Mouse (Mus musculus) embryonic stem cell, embryonic (primary cell): Measurements from ENCODE around the gene Rpa1.
"Not testable (repeated sequence)": the region's sequence is repeated elsewhere in the genome, so short reads cannot be mapped to it uniquely, and the experiment has no call there.

Source experiments
- CTCF ChIA-PET, 4 experiments: fragments of 300-600 bp in 2 of 4; fragments of 350-600 bp in 2 of 4; sonication (Branson Sonifier 250); formaldehyde crosslinking; loops; one replicate each; lab custom pipeline; 2022; ENCODE audit warnings: inconsistent platforms in 2 of 4; lab: Charles Lee
- POLR2A ChIA-PET, 4 experiments: fragments of 300-600 bp in 2 of 4; fragments of 350-600 bp in 2 of 4; sonication (Branson Sonifier 250); formaldehyde crosslinking; loops; one replicate each; lab custom pipeline; 2022; ENCODE audit warnings: antibody characterized with exemption in 4 of 4, inconsistent platforms in 1 of 4; lab: Charles Lee

The Rpa1 gene

DNA sequence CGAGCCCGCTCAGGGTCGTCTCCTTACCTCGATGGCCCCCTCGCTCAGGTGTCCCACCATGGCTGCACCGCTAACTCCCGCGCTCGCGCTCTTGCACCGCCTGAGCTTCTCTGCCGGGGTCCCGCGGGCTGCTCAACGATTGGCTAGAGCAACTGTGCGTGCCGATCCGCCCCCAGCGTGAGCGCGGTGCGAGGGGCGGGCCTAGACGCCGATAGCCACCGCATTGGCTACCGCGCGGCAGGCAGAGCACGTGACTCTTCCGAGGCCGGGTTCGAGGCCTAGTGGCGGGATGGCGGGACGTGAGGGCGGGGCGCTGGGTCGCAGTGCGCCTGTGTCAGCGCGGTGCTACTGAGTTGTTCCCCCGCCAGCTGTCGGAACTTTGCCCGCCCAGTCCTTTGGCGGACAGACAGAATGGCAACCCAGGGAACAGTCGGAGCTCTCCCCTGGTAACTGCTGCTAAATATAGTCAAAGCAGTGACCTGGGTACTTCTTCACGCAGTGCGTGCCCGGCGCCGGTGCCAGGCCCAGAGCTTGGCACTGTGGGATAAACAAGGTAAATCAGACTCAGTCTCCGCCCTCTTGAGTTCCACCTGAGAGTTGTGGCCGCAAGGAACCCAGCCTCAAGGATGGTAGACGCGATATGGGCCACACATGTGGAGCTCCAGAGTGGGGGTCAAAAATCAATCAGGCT is at the start of gene Rpa1, which contains the start of gene Smyd4:
Gene Rpa1 (minus strand): TSS at position 126 of the 691 bp plus-strand sequence.
Gene Smyd4 (plus strand): TSS at position 235 of the 691 bp plus-strand sequence.
- CTCF ChIA-PET: interaction anchor here in 3 of 4 experiments (0.8 to 1.5 kb wide), 5 partner anchors 44 to 178 kb away, joined by 3 to 6 read pairs (median 4); partner anchors contain the start of gene Rilp (in 1 of the 3)
- POLR2A ChIA-PET: interaction anchor here (0.6 to 3.3 kb wide), 58 partner anchors 8 to 516 kb away, joined by 3 to 21 read pairs (median 4); partner anchors contain the start of genes Pitpna (in 2 of the 4), Tlcd2 (in 2 of the 4), Prpf8 (in 1 of the 4) and Rilp (in 1 of the 4)

DNA sequence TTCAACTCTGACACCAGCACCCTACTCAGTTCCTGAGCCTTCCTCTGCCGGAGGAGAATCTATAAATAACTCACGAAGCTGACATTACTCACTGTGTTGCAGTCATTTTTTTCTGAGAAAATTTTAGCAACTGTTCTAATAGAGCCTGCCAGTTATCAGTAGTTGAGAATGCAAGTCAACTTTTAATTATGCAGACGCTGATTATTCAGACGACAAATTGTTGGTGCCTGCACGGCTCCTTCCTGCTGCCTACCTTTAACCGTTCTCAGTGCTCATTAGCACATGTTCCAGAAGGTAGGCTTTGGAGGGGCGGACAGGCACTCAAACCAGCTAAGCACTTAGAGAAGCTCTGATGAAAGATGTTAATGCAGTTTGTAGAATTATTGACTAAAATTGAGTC is 49.3 kb upstream of the Rpa1 start:
- POLR2A ChIA-PET: interaction anchor here in 1 of 4 experiments (1.5 kb wide), 1 partner anchor 64 kb away, joined by 3 read pairs; the partner anchor contains the start of gene Tlcd2

DNA sequence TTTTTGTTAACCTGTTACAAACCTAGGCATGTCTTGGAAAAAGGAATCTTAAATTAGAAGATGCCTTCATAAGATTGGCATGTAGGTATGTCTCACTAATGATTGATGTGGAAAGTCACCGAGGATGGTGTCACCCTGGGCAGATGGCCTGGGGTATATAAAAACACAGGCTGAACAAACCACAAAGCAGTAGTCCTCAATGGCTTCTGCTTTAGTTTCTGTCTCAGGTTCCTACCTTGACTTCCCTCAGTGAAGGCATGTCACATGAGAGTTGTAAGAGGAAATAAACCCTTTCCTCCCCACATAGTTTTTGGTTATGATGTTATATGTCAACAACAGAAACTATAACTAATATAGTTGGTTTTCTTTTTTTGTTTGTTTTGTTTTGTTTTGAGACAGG is 47.5 kb upstream of the Rpa1 start:
- POLR2A ChIA-PET: interaction anchor here in 1 of 4 experiments (0.9 to 1.4 kb wide), 2 partner anchors 90 to 91 kb away, joined by 3 read pairs; partner anchors contain the start of gene Prpf8
- CTCF ChIA-PET: interaction anchor here in 1 of 4 experiments (1.3 kb wide), 1 partner anchor 11 kb away, joined by 4 read pairs; no protein-coding TSS in a partner anchor

More for the DNA sequence above, 49.3 kb upstream of the Rpa1 start:
- CTCF ChIA-PET: interaction anchor here in 1 of 4 experiments (1.0 kb wide), 1 partner anchor 9 kb away, joined by 3 read pairs; no protein-coding TSS in a partner anchor

DNA sequence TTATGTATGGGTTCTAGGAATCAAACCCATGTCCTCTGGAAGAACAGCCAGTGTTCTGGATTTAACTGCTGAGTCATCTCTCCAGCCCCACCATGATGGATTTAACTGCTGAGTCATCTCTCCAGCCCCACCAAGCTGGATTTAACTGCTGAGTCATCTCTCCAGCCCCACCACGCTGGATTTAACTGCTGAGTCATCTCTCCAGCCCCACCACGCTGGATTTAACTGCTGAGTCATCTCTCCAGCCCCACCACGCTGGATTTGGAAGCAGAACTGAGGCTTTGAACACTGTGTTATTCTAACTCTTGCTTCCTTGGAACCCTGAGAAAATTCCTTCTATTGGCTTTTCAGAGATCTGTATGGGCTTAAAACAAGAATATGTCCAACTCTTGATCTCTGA is 35.4 kb upstream of the Rpa1 start:
- CTCF ChIA-PET: not testable (repeated sequence)
- POLR2A ChIA-PET: interaction anchor here in 3 of 4 experiments (0.7 to 3.0 kb wide), 7 partner anchors 10 to 1134 kb away, joined by 3 to 20 read pairs (median 5); partner anchors contain the start of gene Tlcd2 (in 2 of the 3)

DNA sequence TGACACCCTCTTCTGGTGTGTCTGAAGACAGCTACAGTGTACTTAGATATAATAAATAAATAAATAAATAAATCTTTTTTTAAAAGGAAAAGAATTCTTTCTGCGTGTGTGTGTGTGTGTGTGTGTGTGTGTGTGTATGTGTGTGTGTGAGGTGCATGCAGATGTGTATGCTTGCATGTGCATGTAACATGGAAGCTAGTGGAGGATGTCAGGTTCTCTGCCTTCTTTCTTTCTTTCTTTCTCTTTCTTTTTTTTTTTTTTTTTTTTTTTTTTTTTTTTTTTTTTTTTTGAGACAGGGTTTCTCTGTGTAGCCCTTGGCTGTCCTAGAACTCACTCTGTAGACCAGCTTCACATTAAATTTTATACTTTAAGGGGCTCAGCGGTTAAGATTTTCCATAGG is 30.7 kb upstream of the Rpa1 start:
- CTCF ChIA-PET: not testable (repeated sequence)
- POLR2A ChIA-PET: interaction anchor here in 2 of 4 experiments (0.6 to 1.3 kb wide), 3 partner anchors 15 to 846 kb away, joined by 3 to 4 read pairs (median 3); no protein-coding TSS in a partner anchor

DNA sequence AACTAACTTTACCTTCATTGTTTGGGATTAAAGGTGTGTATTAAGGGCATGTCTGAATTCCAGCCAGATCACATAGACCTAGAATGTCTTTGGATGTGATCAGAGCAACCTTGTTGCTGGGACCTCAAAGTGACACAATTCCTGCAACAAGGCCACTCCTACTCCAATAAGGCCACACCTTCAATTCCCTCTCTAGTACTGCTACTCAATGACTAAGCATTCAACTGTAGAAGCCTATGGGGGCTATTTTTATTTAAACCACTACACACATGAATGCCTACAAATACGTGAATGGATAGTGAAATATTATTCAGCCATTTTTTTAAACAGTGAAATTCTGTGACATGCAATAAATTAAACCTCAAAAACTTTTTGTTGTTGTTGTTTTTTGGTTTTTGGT is 29.0 kb upstream of the Rpa1 start:
- POLR2A ChIA-PET: interaction anchor here in 2 of 4 experiments (0.6 to 1.4 kb wide), 2 partner anchors 29 to 33 kb away, joined by 6 to 7 read pairs; partner anchors contain the start of genes Rpa1 (in 1 of the 2) and Smyd4 (in 1 of the 2)
- CTCF ChIA-PET: no interaction called here

DNA sequence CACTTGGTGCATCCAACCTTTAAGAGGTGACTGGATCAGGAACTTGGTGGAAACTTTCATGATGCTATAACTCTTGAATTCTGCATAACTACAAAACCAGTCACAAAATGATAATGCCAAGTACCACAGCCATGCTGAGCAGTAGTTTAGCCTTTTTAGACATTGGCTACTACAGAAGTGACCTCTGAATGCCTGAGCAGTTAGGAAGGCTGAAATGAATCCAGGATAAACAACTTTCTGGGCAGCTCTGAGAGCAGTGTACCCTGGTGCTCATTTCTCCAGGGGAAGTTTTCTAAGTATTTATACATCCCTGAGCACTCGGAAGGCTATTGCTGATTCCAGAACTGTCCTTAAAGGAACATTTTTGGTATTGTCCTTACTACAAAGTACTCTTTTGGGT is 7.4 kb upstream of the Rpa1 start:
- CTCF ChIA-PET: no interaction called here
- POLR2A ChIA-PET: interaction anchor here in 1 of 4 experiments (1.4 kb wide), 1 partner anchor 11 kb away, joined by 21 read pairs; no protein-coding TSS in a partner anchor

DNA sequence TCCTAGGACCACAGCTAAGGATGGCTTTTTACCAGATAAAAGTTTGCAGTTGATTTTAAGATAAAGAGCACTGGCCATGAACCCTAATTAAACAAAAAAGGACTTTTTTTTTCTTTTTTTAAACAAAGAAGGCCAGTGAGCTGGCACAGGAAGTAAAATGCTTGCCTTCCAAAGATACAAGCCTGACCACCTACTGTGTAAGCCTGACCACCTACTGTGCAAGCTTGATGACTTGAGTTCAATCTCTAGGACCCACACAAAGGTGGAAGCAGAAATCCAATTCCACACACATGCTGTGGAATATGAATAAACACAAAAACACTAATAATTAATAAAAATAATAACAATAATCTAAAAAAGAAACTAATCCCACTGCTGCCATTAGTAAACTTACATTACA is 3.1 kb upstream of the Rpa1 start:
- CTCF ChIA-PET: no interaction called here
- POLR2A ChIA-PET: interaction anchor here in 2 of 4 experiments (0.6 to 1.4 kb wide), 4 partner anchors 16 to 110 kb away, joined by 3 to 7 read pairs (median 4); partner anchors contain the start of gene Tlcd2 (in 1 of the 2)

DNA sequence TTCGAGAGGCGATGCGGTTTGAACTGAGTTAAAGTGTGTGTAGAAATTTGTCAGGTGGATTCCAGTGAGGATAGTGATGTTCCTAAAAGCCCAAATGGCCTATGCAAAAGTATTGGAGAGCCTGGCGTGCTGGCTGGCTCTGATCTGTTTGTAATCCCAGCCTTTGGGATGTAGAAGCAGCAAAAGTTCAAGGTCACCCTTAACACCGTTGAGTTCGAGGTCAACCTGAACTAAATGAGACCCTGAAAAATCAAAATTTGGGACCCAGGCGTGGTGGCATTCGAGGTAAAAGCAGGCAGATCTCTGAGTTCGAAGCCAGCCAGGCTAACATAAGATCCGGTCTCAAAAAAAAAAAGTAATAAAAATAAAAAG is 752 bp upstream of the Rpa1 start:
- POLR2A ChIA-PET: interaction anchor here in 3 of 4 experiments (0.6 to 3.3 kb wide), 37 partner anchors 8 to 517 kb away, joined by 3 to 21 read pairs (median 5); partner anchors contain the start of genes Pitpna (in 2 of the 3), Tlcd2 (in 2 of the 3), Prpf8 (in 1 of the 3) and Rilp (in 1 of the 3)
- CTCF ChIA-PET: interaction anchor here in 2 of 4 experiments (1.2 to 1.3 kb wide), 3 partner anchors 58 to 179 kb away, joined by 3 to 6 read pairs (median 4); partner anchors contain the start of gene Rilp (in 1 of the 2)

DNA sequence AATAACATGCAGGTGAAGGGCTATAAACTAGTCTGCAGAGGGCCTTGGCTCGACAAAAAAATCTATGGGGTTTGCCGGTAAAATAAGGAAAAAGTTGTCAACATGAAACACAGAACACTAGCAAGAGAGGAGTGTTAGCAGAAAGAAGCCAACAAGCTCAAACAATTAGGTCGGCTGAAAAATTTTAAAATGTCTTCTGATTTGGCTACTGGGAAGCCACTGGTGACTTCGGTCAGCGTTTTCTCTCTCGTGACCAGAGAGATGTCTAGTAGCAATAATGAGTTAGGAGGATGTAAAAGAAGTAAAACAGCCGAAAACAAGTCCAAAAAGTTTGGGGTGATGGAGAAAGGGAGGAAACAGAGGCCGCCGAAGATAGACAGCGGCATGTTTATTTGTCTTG is 528 bp downstream of the Rpa1 start:
- ChIA-PET POLR2A (interaction anchor here (0.6 to 3.3 kb wide), 49 partner anchors 8 to 515 kb away, joined by 3 to 21 read pairs (median 4); partner anchors contain the start of genes Pitpna (in 2 of the 4), Tlcd2 (in 2 of the 4), Prpf8 (in 1 of the 4) and Rilp (in 1 of the 4)), CTCF (interaction anchor here in 2 of 4 experiments (0.8 to 1.5 kb wide), 4 partner anchors 43 to 178 kb away, joined by 3 to 6 read pairs (median 4); partner anchors contain the start of gene Rilp (in 1 of the 2))

DNA sequence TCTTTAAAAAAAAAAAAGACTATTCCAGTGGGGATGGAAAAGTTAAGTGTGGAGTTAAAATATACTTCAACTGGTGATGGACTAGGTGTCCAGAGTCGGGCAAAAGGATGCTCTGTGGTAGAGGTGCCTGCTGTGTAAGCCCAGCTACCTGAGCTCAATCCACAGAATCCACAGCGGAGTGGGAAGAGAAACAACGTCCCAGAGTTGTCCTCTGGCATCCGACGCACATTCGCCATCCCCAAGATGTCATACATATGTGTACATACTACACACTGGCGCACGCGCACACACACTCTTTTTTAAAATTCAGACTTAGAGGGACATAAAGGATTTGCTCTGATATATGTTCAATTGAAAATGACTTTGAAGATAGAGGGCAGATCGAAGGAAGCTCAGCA is 937 bp downstream of the Rpa1 start:
- POLR2A ChIA-PET: interaction anchor here in 3 of 4 experiments (0.9 to 3.3 kb wide), 25 partner anchors 8 to 515 kb away, joined by 3 to 21 read pairs (median 4); partner anchors contain the start of genes Pitpna (in 1 of the 3), Rilp (in 1 of the 3) and Tlcd2 (in 1 of the 3)
- CTCF ChIA-PET: interaction anchor here in 2 of 4 experiments (1.1 to 1.5 kb wide), 2 partner anchors 56 to 57 kb away, joined by 3 to 4 read pairs; no protein-coding TSS in a partner anchor

DNA sequence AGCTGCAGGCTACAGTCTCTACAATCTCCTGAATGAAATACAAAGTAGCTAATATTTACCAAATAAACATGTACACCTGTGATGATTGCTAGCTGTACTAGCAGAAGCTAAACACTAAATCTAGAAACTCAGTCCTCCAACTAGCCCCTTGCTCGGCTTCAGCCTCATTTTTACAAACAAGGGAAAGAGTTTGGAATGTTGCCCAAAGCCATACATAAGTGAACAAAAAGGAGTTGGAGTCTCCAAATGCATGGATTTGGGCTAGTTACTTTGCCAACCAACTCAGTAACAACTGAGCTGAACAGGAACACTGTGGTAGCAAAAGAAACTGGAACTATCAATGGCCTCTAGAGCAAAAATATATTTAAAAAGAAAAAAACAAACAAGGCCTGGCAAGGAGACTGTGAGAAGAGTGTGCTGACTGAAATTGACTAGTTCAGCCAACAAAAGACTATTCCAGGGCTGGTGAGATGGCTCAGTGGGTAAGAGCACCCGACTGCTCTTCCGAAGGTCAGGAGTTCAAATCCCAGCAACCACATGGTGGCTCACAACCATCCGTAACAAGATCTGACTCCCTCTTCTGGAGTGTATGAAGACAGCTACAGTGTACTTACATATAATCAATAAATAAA is 1.5 kb downstream of the Rpa1 start:
- CTCF ChIA-PET: interaction anchor here in 1 of 4 experiments (1.1 kb wide), 1 partner anchor 55 kb away, joined by 3 read pairs; no protein-coding TSS in a partner anchor
- POLR2A ChIA-PET: interaction anchor here in 2 of 4 experiments (0.9 to 3.3 kb wide), 10 partner anchors 12 to 164 kb away, joined by 3 to 21 read pairs (median 4); partner anchors contain the start of genes Rilp (in 1 of the 2) and Tlcd2 (in 1 of the 2)

DNA sequence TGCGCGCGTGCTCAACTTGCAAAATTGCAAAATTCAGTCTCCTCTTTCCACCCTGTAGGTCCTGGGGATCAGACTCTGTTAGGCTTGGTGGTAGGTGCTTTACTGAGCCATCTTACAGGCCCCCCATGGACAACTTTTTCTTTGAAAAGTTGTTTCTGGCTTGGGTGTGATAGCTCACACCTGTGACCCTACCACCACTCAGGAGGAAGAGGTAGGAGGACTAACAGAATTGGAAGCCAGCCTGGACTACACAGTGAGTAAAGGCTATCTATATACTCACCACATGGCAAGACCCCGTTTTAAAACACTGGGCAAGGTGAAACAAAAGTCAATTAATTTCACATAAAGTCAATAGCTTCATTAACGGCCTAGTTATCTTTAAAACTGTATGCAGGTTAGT is 3.4 kb downstream of the Rpa1 start:
- ChIA-PET POLR2A (interaction anchor here in 3 of 4 experiments (0.6 to 1.8 kb wide), 10 partner anchors 9 to 330 kb away, joined by 3 to 8 read pairs (median 3); partner anchors contain the start of gene Prpf8 (in 1 of the 3)), CTCF (interaction anchor here in 1 of 4 experiments (0.6 kb wide), 1 partner anchor 133 kb away, joined by 5 read pairs; no protein-coding TSS in a partner anchor)

DNA sequence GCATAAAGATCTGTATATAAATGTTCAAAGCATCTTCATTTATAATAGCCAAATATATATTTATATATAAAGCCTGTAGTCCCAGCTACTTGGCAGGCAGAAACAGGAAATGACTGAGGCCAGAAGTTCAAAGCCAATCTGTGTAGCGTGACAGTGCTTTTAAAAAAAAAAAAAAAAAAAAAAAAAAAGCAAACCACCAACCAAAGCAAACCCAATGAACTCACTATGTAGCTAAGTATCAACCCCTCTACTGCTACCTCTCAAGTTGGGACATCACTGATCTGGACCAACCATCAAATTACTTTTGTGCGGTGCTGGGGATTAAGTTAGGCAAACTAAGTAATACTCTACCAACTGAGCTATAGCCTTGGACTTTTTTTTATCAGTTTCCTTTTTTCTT is 4.0 kb downstream of the Rpa1 start:
- ChIA-PET POLR2A (interaction anchor here in 3 of 4 experiments (0.6 to 1.8 kb wide), 11 partner anchors 9 to 329 kb away, joined by 3 to 8 read pairs (median 3); partner anchors contain the start of gene Prpf8 (in 1 of the 3)), CTCF (interaction anchor here in 2 of 4 experiments (0.6 kb wide), 2 partner anchors 134 to 1395 kb away, joined by 5 to 7 read pairs; no protein-coding TSS in a partner anchor)

DNA sequence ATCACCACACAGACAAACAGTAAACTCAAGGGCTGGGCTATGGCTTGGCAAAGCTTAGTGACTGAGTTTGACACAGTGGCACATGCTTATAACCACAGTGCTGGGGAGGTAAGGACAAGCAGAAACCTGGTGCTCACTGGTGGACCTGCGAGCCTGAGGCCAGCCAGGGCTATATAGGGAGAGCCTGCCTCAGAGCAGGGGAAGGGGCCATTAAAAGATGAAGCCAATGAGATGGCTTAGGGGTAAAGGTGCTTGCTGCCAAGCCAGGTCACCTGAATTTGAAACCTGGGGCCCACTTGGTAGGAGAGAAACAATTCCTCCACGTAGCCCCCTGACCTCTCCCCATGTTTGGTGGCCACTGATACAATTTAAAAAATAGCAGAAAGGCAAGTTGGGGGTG is 5.0 kb downstream of the Rpa1 start:
- ChIA-PET CTCF (interaction anchor here in 1 of 4 experiments (0.7 kb wide), 1 partner anchor 118 kb away, joined by 4 read pairs; no protein-coding TSS in a partner anchor), POLR2A (interaction anchor here in 2 of 4 experiments (0.6 to 1.8 kb wide), 6 partner anchors 8 to 570 kb away, joined by 3 to 8 read pairs (median 4); no protein-coding TSS in a partner anchor)

DNA sequence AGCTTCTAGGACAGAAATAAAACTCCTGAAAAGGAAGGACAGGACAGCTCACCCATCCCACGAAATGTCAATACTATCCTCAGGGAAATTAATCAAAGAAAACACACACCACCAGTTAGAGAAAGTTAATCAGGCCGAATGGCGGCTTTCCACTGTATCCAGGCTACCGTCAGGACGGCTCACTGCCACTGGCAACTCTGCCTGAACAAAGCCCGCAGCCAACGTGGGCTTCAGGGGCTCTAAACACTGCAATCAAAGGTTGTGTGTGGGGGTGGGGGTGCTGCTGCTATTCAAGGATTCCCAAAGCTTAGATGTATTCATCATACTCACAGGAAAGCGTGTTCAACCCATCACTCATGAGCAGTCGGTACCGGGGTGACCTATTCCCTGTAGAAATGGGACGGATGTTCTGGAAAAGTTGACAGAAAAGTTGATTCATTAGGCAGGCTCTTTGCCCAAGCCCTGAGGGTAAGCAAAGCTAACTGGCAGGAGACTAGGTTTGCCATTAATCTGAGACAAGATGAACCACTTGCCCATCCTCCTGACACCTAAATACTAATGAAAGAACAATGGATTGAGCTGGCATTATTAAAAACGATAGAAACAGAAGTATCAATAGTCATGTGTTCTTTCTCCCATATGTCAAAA is 7.3 kb downstream of the Rpa1 start:
- POLR2A ChIA-PET: interaction anchor here in 2 of 4 experiments (0.7 to 2.0 kb wide), 6 partner anchors 7 to 42 kb away, joined by 3 to 12 read pairs (median 5); partner anchors contain the start of genes Rpa1 (in 1 of the 2) and Smyd4 (in 1 of the 2)

More for the DNA sequence above, 7.3 kb downstream of the Rpa1 start:
- CTCF ChIA-PET: interaction anchor here in 2 of 4 experiments (0.6 to 1.0 kb wide), 2 partner anchors 35 to 94 kb away, joined by 3 to 7 read pairs; no protein-coding TSS in a partner anchor
